Mouse (Mus musculus): ENCODE measurements at regions not wholly inside any gene's neighbourhood (a gene's known extent, or its start where the extent isn't known, plus 50 kb on each side); places are given as distances from the start of the nearest gene placed in this dataset.
A peak's percentile ranks its signal among the peaks of the same experiment; 100 is the strongest.
"Not testable (repeated sequence)": the region's sequence is repeated elsewhere in the genome, so short reads cannot be mapped to it uniquely, and the experiment has no call there.

DNA sequence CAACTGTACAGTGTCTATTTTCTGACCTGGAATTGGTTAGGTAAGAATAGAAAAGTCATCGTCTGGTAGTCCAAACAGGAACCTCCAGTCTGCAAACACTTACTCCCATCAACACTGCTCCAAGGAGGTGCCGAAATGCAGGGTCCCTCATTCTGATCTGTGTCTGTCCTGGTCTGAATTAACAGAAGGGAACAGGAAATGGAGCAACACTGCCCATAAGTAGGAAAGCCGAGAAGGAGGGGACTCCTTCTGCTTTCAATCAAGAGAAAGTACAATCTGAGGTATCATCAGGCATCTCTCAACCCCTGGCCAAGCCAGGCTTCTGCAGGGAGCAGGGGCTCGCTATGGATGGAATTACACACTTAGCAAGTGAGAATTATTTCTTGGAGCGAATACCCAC is 562.4 kb upstream of the 2610301B20Rik start:
- DNase-seq (ENCODE audit: inconsistent age in 2 of 2, low spot score in 1 of 2), result no peak

DNA sequence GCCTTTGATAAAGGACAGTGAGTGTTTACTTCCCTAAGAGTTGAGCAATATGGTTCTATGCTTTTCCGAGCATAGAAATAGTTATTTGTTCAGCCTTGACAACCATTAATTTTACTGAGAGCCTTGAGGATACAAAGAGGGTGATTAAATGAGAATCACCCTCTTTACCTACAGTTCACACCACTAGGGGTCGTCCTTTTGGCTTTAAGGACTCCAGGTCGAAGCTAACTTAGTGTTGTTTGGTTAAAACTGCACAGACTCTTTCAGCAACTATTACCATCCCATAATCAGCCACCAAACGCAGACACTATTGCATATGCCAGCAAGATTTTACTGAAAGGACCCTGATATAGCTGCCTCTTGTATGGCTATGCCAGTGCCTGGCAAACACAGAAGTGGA is 559.2 kb upstream of the 2610301B20Rik start:
- DNase-seq (ENCODE audit: inconsistent age in 2 of 2, low spot score in 1 of 2), result no peak

DNA sequence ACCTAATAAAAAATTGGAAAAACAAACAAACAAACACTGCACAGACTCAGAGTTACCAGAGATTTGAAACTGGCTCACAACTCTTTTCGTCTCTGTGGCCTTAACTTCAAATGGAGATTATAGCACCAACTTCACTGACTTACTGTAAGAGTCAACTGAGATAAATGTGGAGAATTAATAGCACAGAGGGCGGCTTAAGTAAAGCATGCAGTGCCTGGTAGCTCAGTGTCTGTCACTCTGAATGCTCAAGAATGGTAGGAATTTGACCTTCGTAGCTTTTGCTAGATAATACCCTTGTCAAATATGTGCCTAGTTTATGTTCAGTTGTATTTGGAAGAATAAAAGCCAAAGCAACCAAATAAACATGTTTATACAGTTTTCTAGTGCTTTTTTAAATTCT is 558.4 kb upstream of the 2610301B20Rik start:
- no peak for DNase-seq (ENCODE audit: inconsistent age in 2 of 2, low spot score in 1 of 2)

DNA sequence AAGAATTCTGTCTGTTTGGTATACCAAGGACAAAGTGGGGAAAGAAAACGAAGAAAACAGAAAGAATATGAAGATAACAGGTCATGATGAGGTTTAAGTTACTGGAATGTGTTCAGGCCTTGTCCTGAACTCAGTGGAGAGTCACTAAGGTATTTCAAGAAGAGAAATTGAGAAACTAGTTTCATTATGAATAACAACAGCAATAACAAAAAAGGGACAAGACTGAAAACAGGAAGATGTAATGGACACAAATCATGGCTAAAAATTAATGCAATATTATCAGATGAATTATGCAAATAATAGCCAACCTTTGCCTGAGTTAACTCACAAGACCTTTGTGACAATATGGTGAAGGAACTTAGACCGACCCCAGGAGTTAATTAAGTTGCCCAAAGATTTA is 530.2 kb upstream of the 2610301B20Rik start:
- DNase-seq (ENCODE audit: inconsistent age in 2 of 2, low spot score in 1 of 2), result no peak

DNA sequence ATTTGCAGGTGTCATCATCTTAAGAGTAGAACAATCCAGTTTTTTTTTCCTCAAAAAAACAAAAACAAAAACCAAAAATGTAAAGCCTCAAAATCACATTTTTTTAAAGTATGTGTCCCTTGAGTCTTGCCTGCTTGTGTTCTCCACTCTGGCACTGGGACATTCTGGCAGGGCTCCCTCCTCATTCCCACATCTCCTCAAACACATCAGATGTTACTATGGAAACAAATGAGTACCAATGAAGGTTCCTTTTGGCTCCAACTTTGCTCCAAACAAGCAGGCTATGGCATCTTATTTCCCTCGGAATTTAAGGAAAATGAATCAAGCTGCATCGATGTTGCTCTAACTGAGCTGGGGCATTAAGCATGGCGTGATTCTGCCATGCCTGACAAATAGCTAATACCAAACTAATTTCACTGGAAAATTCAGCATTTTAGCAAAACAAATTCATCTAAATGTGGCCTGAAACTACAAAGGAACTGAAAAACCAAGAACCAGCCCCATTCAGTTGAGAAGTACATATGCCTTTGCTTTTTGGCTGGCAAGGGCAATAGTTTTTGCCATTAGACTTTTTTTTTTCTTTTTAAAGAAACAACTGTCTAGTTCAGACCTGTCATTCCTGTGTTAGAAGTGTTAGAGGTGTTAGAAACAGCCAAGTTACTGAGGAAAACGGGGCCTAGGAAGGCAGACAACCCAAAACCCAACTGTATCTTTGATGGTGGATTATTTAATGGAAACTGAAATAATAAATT is 522.2 kb upstream of the 2610301B20Rik start:
- DNase-seq (ENCODE audit: inconsistent age in 2 of 2, low spot score in 1 of 2), result no peak

DNA sequence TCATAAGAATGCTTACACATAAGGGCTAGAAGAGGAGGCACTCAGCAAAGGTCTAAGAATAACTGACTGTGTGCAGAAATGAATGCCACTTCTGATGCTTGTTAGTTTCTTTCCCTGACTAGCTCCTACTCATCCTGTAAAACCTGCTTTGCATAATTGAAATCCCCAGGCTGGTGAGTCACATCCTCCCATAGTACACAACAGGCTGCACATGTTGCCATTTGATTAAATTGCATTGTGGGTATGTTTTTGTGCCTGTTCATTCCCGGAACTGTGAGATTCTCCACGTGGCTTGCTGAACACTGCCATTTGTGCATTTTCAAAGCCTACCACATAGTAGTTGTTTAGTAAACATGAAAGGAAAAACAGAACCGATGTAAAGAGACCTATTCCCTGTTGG is 516.7 kb upstream of the 2610301B20Rik start:
- no peak for DNase-seq (ENCODE audit: inconsistent age in 2 of 2, low spot score in 1 of 2)

DNA sequence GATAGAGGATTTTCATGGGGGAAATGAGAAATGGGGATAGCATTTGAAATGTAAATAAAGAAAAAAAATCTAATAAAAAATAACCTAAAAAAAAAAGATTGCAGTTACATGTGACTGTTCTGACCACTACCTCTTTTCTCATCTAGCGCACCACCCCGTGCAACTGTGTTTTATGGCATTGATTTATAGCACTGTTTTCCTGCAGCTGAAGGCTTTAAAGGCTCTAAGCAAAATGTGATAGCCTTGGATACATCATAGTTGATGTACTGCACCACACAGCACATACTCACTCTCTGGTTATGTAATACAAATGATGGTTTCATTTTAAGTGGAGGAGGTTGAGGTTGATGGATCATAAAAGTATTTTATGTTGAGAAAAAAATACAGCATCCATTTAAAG is 484.5 kb upstream of the 2610301B20Rik start:
- peak in 1 of 2 experiments; percentile 22 for DNase-seq (ENCODE audit: inconsistent age in 2 of 2, low spot score in 1 of 2)

DNA sequence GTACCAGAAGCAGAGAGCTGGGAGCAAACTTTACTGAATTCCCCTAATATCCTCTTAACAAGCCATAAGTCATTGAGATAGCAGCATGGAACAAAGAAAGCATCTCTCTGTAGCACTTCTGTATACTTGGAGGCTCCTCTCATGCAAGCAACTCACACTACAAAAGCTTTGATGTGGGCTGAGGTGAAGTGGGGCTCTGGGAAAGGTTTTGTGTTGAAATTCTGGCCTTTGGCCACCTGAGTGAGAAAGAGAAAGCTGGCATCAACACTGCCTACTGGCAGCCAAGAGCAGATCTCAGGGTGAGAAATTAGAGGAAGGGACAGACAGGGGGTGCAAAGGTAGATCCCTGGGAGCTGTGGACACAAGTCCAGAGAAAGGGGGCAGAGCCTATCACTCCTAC is 477.0 kb upstream of the 2610301B20Rik start:
- DNase-seq (ENCODE audit: inconsistent age in 2 of 2, low spot score in 1 of 2), result peak in 1 of 2 experiments; percentile 19

DNA sequence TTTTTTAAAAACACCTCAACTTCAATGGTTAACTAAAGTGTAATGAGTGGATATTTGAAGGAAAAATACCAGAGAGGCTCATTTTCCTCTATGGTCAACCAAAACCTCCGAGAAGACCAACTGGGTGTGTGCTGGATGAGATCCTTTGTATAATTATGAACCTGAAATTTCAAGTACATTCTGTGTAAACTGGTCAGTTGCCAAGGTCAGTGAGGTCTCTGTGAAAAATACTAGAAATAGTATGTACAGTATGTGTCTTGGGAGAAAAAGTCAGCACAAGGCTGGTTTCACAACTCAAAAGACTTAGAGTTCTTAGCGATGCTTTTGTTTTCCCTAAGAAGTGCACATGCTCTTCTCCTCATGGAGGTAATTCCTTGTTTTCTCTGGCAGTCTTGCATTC is 476.2 kb upstream of the 2610301B20Rik start:
- no peak for DNase-seq (ENCODE audit: inconsistent age in 2 of 2, low spot score in 1 of 2)

DNA sequence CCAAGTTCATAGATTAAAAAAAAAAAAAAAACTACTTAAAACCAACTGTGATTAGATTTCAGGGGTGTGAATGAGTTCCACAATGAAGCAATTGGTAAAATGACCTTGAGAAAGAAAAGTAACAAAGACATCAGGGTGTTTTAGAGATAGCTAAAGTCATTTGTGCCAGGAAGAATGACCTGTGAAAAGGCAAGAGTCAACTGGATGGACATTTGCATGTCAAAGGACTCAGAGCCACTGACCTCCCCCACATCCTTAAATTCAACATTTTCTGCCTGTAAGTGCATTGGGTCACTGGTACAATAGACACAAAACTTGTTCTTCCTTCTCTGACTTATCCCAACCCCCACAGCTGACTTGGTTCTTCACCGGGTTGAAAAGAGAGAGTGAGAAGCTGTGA is 474.6 kb upstream of the 2610301B20Rik start:
- no peak for DNase-seq (ENCODE audit: inconsistent age in 2 of 2, low spot score in 1 of 2)

DNA sequence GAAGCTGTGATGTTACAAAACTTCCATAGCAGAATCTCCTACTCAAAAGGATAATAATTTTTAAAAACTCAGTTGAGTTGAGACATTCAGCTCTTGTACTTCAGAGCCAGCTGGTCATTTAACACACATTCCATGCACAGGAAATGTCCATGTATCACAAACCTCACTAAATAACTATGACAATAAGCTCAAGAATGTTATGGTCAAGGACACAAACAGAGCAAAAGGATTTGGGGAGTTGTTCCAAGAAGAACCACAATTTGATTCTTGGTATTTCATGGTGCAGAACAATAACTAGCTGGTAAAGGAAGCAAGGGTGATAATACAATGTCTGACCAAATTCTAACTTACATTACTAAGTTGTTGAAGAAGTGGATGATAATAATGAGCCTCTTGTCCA is 471.4 kb upstream of the 2610301B20Rik start:
- DNase-seq (ENCODE audit: inconsistent age in 2 of 2, low spot score in 1 of 2), result peak in 1 of 2 experiments; percentile 23

DNA sequence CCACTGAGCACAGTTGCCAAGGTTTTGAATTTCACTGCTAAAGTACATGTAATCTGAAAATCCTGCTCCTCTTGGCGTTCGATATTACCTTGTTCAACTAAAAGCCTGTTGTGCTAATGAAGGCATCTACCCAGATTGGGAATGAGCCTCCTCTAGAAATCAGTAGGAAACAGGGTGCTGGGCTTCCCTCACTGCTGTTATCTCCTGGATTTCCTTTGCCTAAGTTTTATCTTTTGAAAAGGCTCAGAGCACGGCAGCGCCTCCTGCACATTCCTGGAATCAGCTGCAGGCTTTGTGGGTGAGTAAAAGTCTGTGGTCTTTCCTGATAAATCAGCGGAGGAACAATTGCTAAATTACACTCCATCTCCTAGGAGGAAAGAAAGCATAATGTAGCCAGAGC is 469.9 kb upstream of the 2610301B20Rik start:
- no peak for DNase-seq (ENCODE audit: inconsistent age in 2 of 2, low spot score in 1 of 2)

DNA sequence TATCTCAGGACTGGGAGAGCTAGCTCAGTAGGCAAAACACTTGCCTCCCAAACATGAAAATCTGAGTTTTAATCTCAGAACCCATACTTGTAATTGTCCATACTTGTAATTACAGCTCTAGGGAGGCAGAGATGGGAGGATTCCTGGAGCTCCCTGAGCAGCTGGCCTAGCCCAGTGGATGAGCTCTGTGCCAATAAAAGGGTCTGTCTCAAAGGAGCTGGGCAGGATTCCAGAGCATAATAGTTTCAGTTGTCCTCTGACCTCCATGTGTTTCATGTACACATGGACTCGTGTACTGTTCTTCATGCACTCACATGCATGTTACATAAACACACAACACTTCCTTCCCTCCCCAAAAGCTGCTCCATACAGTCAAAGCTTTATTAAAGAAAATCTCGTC is 469.2 kb upstream of the 2610301B20Rik start:
- DNase-seq (ENCODE audit: inconsistent age in 2 of 2, low spot score in 1 of 2), result no peak

DNA sequence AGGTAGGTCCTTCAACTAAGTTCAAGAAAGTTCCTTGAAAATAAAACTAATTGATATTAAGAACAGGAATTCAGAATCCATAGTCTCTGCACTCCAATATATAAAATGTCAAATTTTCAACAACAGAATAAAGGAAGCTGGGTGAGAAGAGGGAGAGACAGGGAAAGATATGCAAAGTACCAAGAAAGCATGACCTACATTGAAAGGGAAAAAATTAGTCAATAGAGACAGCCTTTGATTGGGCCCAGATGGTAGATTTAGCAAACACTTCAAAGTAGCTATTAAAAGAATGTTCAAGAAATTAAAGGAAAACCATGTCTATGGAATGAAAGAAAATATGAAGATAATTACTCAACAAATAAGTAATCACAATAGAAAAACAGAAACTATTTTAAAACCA is 460.0 kb upstream of the 2610301B20Rik start:
- DNase-seq (ENCODE audit: inconsistent age in 2 of 2, low spot score in 1 of 2), result no peak

DNA sequence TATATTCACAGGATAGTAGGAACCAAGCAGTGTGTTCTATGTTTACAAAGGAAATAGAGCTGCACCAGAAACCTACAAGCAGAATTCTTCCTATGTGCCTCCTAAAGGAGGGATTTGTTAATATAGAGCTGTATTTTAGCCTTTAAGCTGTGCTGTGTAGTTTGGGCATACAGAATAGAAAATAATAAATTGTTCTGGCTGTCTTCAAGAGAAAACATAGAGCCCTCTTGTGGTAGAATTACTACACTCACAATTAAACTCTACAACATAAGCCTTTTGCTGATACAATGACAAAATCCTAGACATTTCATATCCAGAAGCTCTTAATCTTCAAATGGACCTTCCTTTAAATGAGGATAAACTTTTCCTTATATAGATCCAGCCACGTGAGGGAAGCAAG is 452.9 kb upstream of the 2610301B20Rik start:
- no peak for DNase-seq (ENCODE audit: inconsistent age in 2 of 2, low spot score in 1 of 2)

DNA sequence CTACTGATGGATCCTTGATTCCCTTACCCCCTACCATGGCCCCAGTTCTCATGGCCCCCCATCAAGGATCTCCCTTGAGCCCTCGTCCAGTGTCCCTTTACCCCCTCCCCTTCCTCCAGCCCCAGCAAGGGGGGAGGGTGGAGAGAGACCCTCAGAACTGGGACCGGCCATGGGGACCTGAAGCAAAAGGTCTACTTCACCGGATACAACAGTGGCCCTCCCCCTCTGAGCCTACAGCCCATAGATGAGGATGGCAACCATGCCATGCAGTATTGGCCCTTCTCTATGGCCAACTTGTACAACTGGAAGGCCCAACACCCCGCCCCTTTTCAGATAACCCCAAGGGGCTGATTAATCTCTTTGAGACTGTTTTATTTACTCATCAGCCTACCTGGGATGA is 439.9 kb upstream of the 2610301B20Rik start:
- no peak for DNase-seq (ENCODE audit: inconsistent age in 2 of 2, low spot score in 1 of 2)

DNA sequence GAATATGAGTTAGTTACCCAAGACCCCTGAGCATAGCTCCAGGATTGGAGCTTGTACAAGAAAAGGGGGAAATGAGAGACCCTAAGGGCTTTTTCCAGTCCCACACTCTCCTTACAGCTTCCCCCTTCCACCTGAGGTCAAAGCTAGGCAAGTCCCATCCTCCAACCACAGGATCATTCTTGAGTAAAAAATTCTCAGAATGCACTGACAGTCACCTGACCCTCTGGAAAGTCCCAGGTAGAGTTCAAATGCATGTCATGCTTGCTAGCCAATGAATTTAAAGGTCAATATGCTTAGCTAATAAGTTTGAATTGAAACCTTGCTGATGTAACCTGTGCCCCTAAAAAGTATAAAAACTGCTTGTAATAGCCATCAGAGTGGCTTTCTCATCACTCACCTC is 434.4 kb upstream of the 2610301B20Rik start:
- not testable (repeated sequence) for DNase-seq (ENCODE audit: inconsistent age in 2 of 2, low spot score in 1 of 2)

DNA sequence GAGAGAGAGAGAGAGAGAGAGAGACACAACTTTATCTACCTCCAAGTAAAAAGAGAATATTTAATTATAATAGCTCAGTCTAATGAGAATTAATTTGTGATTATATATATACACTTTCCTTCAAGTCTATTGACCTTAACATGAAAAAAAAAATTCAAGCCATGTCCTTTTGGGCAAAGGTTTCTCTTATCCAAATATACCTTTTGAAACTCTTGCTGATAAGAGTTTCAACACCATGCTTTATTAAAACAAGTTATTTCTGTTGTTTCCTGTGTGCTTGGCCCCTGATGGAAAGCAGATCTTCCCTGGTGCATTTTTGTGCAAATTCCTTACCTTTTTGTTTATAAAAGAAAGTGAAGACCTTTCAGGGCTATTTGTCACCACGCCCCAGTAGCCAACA is 414.7 kb upstream of the 2610301B20Rik start:
- no peak for DNase-seq (ENCODE audit: inconsistent age in 2 of 2, low spot score in 1 of 2)

DNA sequence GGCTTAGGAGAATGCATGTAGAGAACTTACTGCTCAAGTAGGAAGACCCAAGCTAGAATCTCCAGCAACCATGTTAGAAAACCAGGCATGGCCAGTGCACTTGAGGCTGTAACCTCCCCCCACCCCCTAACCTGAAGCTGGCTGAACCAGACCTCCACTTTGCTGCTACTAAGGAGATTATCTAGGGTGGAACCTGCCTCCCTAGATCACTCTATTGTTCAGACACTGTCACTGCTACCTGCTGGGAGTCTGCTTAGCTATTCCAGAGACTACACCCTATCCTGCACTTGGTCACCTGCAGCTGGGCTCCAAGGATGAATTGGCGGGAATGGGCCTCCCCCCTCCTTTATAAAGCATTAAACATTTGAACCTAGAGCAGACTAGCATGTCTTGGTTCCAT is 393.4 kb upstream of the 2610301B20Rik start:
- DNase-seq (ENCODE audit: inconsistent age in 2 of 2, low spot score in 1 of 2), result no peak

DNA sequence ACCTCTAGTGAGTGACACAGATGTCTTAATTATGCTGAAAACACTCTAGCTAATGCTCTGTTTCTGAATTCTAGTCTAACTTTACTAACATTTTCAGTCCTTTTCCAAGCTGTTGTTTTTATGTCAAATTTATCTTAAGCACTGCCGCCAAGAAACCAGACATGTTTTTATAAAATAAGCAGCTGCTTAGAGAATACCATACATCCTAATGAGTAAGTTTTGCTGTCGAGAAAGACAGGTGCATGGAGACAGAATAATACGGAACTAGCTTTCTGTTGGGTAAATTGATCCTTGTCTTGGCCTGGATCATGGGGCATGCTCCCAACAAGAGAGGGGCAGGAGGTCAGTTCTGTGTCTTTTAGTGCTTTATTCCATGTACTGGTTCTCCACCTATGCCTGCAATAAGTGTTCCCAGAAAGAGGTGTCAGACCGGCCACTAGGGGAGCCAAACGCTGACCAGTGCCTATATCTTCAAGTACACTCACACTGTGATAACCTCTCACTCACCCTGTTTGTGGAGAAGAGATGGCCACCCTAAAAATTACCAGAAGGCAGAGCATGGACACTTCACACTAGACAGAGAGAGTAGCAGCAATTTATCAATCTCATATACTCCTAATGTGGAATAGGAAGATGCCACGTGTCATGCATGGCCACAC is 366.0 kb upstream of the 2610301B20Rik start:
- peak in 1 of 2 experiments; percentile 16 for DNase-seq (ENCODE audit: inconsistent age in 2 of 2, low spot score in 1 of 2)

DNA sequence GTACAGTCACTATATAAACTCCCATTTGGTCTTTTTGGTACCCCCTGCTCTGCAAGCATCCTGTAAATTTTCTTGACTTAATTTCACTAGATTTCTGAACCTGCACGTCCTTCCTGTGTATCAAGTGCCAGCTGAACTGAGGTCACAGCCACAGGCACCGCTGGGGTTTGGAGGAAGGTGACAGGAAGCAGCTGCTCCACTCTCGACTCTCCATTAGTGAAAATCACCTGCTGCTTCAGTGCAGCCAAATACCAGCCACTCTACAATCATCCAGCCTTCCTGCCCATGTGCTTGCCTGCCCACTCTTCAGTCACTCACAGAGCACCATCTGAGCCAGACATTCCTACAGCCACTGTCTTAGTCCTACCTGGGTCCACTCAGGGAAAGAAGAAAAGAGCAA is 364.3 kb upstream of the 2610301B20Rik start:
- DNase-seq (ENCODE audit: inconsistent age in 2 of 2, low spot score in 1 of 2), result no peak

DNA sequence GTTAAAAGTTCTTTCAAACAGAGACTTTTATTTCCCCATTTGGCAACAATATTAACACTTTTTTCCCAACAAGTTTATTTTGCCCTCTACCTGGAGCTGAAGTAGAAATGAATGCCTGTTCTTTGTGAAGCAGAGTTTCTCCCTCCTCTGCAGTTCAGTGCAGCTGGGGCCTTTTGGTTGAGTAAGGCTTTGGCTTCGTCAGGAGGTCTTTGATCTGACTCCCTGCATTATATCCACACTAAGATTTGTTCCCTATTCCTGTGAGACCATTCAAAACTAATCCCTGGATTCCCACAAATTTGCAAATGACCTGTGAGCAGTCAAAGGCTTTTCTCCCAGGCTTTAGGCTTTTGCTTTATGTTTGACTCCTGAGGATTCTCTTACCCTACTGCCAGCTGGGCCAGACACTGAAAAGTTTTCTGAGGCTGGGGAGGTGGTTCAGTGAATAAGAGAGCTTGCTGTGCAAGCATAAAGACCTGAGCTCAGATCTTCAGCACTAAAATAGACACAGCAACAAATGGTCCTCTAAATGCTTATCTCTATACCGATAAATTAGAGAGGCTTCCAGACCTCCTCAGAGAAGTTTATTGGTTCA is 323.5 kb upstream of the 2610301B20Rik start:
- no peak for DNase-seq (ENCODE audit: inconsistent age in 2 of 2, low spot score in 1 of 2)

Data from adrenal gland, adult (tissue).